11 mouse cellular contexts compared by ENCODE assay signal in genomic region chr12:10223832-10224231, GRCm38 (mm10).
A peak's percentile ranks its signal among the peaks of the same experiment; 100 is the strongest.
DNase-seq lines count a peak whose midpoint lies in the region; ATAC-seq and TF ChIP-seq lines count a peak whose summit lies in the region.
"Had no signal": no experiment of that assay in that cellular context is flagged by ENCODE, and none has a peak within 500 bp of the region (broad histone marks: within the 10 kb centered on the region; RNA-seq: fewer than 3 reads in every experiment).

No protein-coding gene starts in this region.

- H3K27me3 ChIP-seq in cerebellum, adult 2 months (ENCODE audit: control insufficient read depth, insufficient read depth, low read length), result no peaks in the 10 kb centered on the region
- H3K27me3 ChIP-seq in liver, postnatal 0 days (ENCODE audit: insufficient read depth, low read length), result no peaks in the 10 kb centered on the region
- no peaks in the 10 kb centered on the region for H3K27me3 ChIP-seq in liver, embryonic 11.5 days (replicated peaks; ENCODE audit: control insufficient read depth, insufficient read depth, low read length)
- H3K27me3 ChIP-seq: embryonic facial prominence, embryonic 12.5 days; limb, embryonic 15.5 days; stomach, embryonic 15.5 days had no signal

- ATAC-seq in liver, postnatal 0 days, result no peak
- no peak for ATAC-seq in liver, embryonic 11.5 days (replicated peaks; ENCODE audit: low FRiP score)

- H3K4me1 ChIP-seq in cerebellum, adult 2 months (ENCODE audit: control insufficient read depth, insufficient read depth, low read length), result no peaks in the 10 kb centered on the region
- H3K4me1 ChIP-seq in liver, postnatal 0 days (ENCODE audit: insufficient read depth), result no peaks in the 10 kb centered on the region
- no peaks in the 10 kb centered on the region for H3K4me1 ChIP-seq in liver, embryonic 11.5 days (replicated peaks; ENCODE audit: control insufficient read depth, insufficient read depth, low read length)
- H3K4me1 ChIP-seq: embryonic facial prominence, embryonic 12.5 days; limb, embryonic 15.5 days; stomach, embryonic 15.5 days had no signal

- no peaks in the 10 kb centered on the region for H3K9me3 ChIP-seq in liver, postnatal 0 days (ENCODE audit: low read length)
- no peaks in the 10 kb centered on the region for H3K9me3 ChIP-seq in liver, embryonic 11.5 days (ENCODE audit: control insufficient read depth, low read length)
- H3K9me3 ChIP-seq: embryonic facial prominence, embryonic 12.5 days; limb, embryonic 15.5 days; stomach, embryonic 15.5 days had no signal

- no peak for TF ChIP-seq CTCF in cerebellum, adult 2 months (IDR thresholded peaks at IDR 0.05; ENCODE audit: borderline replicate concordance, insufficient read depth, low read depth, low read length)
- TF ChIP-seq CTCF in liver, postnatal 0 days (IDR thresholded peaks at IDR 0.05; ENCODE audit: low read depth), result peak; percentile 49

- no peak for TF ChIP-seq EP300 in liver, postnatal 0 days (IDR thresholded peaks at IDR 0.05; ENCODE audit: low read depth)

- H3K36me3 ChIP-seq in liver, postnatal 0 days (replicated peaks; ENCODE audit: insufficient read depth, low read length), result no peaks in the 10 kb centered on the region
- no peaks in the 10 kb centered on the region for H3K36me3 ChIP-seq in liver, embryonic 11.5 days (ENCODE audit: control insufficient read depth, insufficient read depth, low read length)
- H3K36me3 ChIP-seq: embryonic facial prominence, embryonic 12.5 days; limb, embryonic 15.5 days; stomach, embryonic 15.5 days had no signal

- no peak overlapping the region for H3K4me2 ChIP-seq in liver, postnatal 0 days (ENCODE audit: low read depth, low read length)
- no peak overlapping the region for H3K4me2 ChIP-seq in liver, embryonic 11.5 days
- H3K4me2 ChIP-seq: embryonic facial prominence, embryonic 12.5 days; limb, embryonic 15.5 days; stomach, embryonic 15.5 days had no signal

- peak; percentile 17 for DNase-seq in cerebellum, adult 9-10 months
- no peak for DNase-seq in cerebellum, adult 2 months
- DNase-seq in liver, postnatal 0 days, result no peak
- no peak for DNase-seq in liver, embryonic 11.5 days (ENCODE audit: low spot score)
- DNase-seq in forelimb bud, embryonic 11.5 days (ENCODE audit: low read depth, low spot score), result peak; percentile 24
- peak; percentile 7 to 9 for DNase-seq in layer of hippocampus, postnatal 36 days
- DNase-seq in retina, embryonic 14.5 days (ENCODE audit: low spot score), result peak; percentile 65
- no peak for DNase-seq in yolk sac, embryonic 10.5 days (ENCODE audit: low spot score)

- H3K9ac ChIP-seq in liver, postnatal 0 days (replicated peaks), result no peak overlapping the region
- no peak overlapping the region for H3K9ac ChIP-seq in liver, embryonic 11.5 days (ENCODE audit: low read depth, low read length)
- H3K9ac ChIP-seq: embryonic facial prominence, embryonic 12.5 days; limb, embryonic 15.5 days; stomach, embryonic 15.5 days had no signal

- H3K4me3 ChIP-seq in cerebellum, adult 2 months (replicated peaks; ENCODE audit: insufficient read depth, low read depth, low read length), result no peak overlapping the region
- H3K4me3 ChIP-seq in liver, postnatal 0 days (ENCODE audit: low read depth, low read length), result no peak overlapping the region
- H3K4me3 ChIP-seq in liver, embryonic 11.5 days (ENCODE audit: low read depth, low read length), result no peak overlapping the region
- H3K4me3 ChIP-seq: embryonic facial prominence, embryonic 12.5 days; limb, embryonic 15.5 days; stomach, embryonic 15.5 days had no signal

- WGBS in cerebellum, adult 2 months, result 30% methylated on average over 4 of the region's 4 CpGs
- WGBS in liver, postnatal 0 days (ENCODE audit: insufficient replicate concordance), result 31% methylated on average over 4 of the region's 4 CpGs
- 31% methylated on average over 4 of the region's 4 CpGs for WGBS in liver, embryonic 11.5 days

- H3K27ac ChIP-seq in cerebellum, adult 2 months (ENCODE audit: insufficient read depth, low read length), result no peak overlapping the region
- no peak overlapping the region for H3K27ac ChIP-seq in liver, postnatal 0 days (ENCODE audit: low read depth)
- H3K27ac ChIP-seq in liver, embryonic 11.5 days (ENCODE audit: low read depth, low read length), result no peak overlapping the region
- H3K27ac ChIP-seq: embryonic facial prominence, embryonic 12.5 days; limb, embryonic 15.5 days; stomach, embryonic 15.5 days had no signal

- TF ChIP-seq POLR2A in cerebellum, adult 2 months (IDR thresholded peaks at IDR 0.05; ENCODE audit: borderline replicate concordance, insufficient read depth, low read length), result no peak

Comparison
In these comparisons a context has a peak if more than half of its experiments do, and no peak if none do; other contexts are left out.
1. DNase-seq: peak in cerebellum, adult 9-10 months (single experiment), forelimb bud, embryonic 11.5 days (single experiment), layer of hippocampus, postnatal 36 days (2 of 2) and retina, embryonic 14.5 days (single experiment); none in cerebellum, adult 2 months (0 of 2), liver, postnatal 0 days (single experiment), liver, embryonic 11.5 days (single experiment) and yolk sac, embryonic 10.5 days (single experiment).